Mouse (Mus musculus) urinary bladder, postnatal 14 days (tissue): ENCODE results near the gene Anapc10.
"Not testable (repeated sequence)": the region's sequence is repeated elsewhere in the genome, so short reads cannot be mapped to it uniquely, and the experiment has no call there.

Source experiments
- DNase-seq: peaks from one replicate; pipeline ENCODE4 v3.0.0; 2021; ENCODE audit warnings: low spot score

Anapc10 gene

GRCm38 (mm10) chr8:79711064-79711961 is at the start of gene Anapc10, which contains the start of gene Abce1:
Anapc10 (plus strand) TSS chr8:79711820.
Abce1 (minus strand) TSS chr8:79711740.
- DNase-seq: peak; percentile 99

GRCm38 (mm10) chr8:79676461-79676860 is 35.2 kb upstream of the Anapc10 start:
- DNase-seq: no peak

- no peak for DNase-seq
These were observed 32.6 kb upstream of the Anapc10 start for GRCm38 (mm10) chr8:79679005-79679404.

GRCm38 (mm10) chr8:79680083-79680482 is 31.5 kb upstream of the Anapc10 start:
- not testable (repeated sequence) for DNase-seq

GRCm38 (mm10) chr8:79680555-79680954 is 31.1 kb upstream of the Anapc10 start:
- DNase-seq: peak; percentile 10

GRCm38 (mm10) chr8:79680965-79681364 is 30.7 kb upstream of the Anapc10 start:
- DNase-seq: no peak

- DNase-seq: not testable (repeated sequence)
These were observed 25.7 kb upstream of the Anapc10 start for GRCm38 (mm10) chr8:79685927-79686326.

GRCm38 (mm10) chr8:79692531-79692930 is 19.1 kb upstream of the Anapc10 start:
- DNase-seq: no peak

- no peak for DNase-seq
These were observed 4.9 kb upstream of the Anapc10 start for GRCm38 (mm10) chr8:79706687-79707086.

GRCm38 (mm10) chr8:79712676-79713075 is 1.1 kb downstream of the Anapc10 start:
- DNase-seq: no peak

GRCm38 (mm10) chr8:79721537-79721936 is 9.9 kb downstream of the Anapc10 start:
- DNase-seq: no peak

- DNase-seq: no peak
These were observed 11.7 kb downstream of the Anapc10 start for GRCm38 (mm10) chr8:79723308-79723707.

GRCm38 (mm10) chr8:79724589-79724988 is 13.0 kb downstream of the Anapc10 start:
- DNase-seq: no peak

- no peak for DNase-seq
These were observed 16.3 kb downstream of the Anapc10 start for GRCm38 (mm10) chr8:79727900-79728299.

- DNase-seq: peak; percentile 18
These were observed 22.7 kb downstream of the Anapc10 start for GRCm38 (mm10) chr8:79734304-79734703.

- no peak for DNase-seq
These were observed 36.6 kb downstream of the Anapc10 start for GRCm38 (mm10) chr8:79748171-79748570.

- DNase-seq: no peak
These were observed 37.0 kb downstream of the Anapc10 start for GRCm38 (mm10) chr8:79748591-79748990.

GRCm38 (mm10) chr8:79750305-79750704 is 38.7 kb downstream of the Anapc10 start:
- no peak for DNase-seq

GRCm38 (mm10) chr8:79794873-79795272 is 83.3 kb downstream of the Anapc10 start:
- DNase-seq: not testable (repeated sequence)

- DNase-seq: no peak
These were observed 85.1 kb downstream of the Anapc10 start for GRCm38 (mm10) chr8:79796690-79797089.

- DNase-seq: no peak
These were observed 92.9 kb downstream of the Anapc10 start for GRCm38 (mm10) chr8:79804499-79804898.

- no peak for DNase-seq
These were observed 95.4 kb downstream of the Anapc10 start for GRCm38 (mm10) chr8:79806971-79807370.

GRCm38 (mm10) chr8:79826534-79826933 is 114.9 kb downstream of the Anapc10 start:
- no peak for DNase-seq
